Mouse (Mus musculus): ENCODE results near the gene Adam1a.

The Adam1a gene

GRCm38 (mm10) chr5:121544910-121545792 lies at the start of gene Adam1a, which contains the start of gene Gm42878:
TSS of gene Adam1a (minus strand) at chr5:121545482.
TSS of gene Gm42878 (minus strand) at chr5:121545482.
- DNase-seq, result peak; percentile 28

- DNase-seq, result no peak
Measured at GRCm38 (mm10) chr5:121594714-121595313, 49.5 kb upstream of the Adam1a start.

- DNase-seq, result peak; percentile 94
Measured at GRCm38 (mm10) chr5:121593451-121594401, 48.4 kb upstream of the Adam1a start, which contains the start of gene Aldh2. TSS of gene Aldh2 (minus strand) at chr5:121593824.

- peak; percentile 35 for DNase-seq
Measured at GRCm38 (mm10) chr5:121592816-121593407, 47.6 kb upstream of the Adam1a start.

GRCm38 (mm10) chr5:121592064-121592815 lies 47.0 kb upstream of the Adam1a start:
- no peak for DNase-seq

GRCm38 (mm10) chr5:121591417-121592063 lies 46.3 kb upstream of the Adam1a start:
- no peak for DNase-seq

- DNase-seq, result no peak
Measured at GRCm38 (mm10) chr5:121589928-121590327, 44.6 kb upstream of the Adam1a start.

- peak; percentile 67 for DNase-seq
Measured at GRCm38 (mm10) chr5:121586400-121587039, 41.2 kb upstream of the Adam1a start.

- no peak for DNase-seq
Measured at GRCm38 (mm10) chr5:121585699-121586098, 40.4 kb upstream of the Adam1a start.

- DNase-seq, result no peak
Measured at GRCm38 (mm10) chr5:121585005-121585404, 39.7 kb upstream of the Adam1a start.

- DNase-seq, result peak; percentile 100
Measured at GRCm38 (mm10) chr5:121583765-121584501, 38.7 kb upstream of the Adam1a start.

- DNase-seq, result no peak
Measured at GRCm38 (mm10) chr5:121581945-121582344, 36.7 kb upstream of the Adam1a start.

GRCm38 (mm10) chr5:121576927-121577488 lies 31.7 kb upstream of the Adam1a start:
- DNase-seq, result no peak

GRCm38 (mm10) chr5:121575867-121576266 lies 30.6 kb upstream of the Adam1a start:
- no peak for DNase-seq

GRCm38 (mm10) chr5:121574145-121574544 lies 28.9 kb upstream of the Adam1a start:
- DNase-seq, result no peak

GRCm38 (mm10) chr5:121570787-121571186 lies 25.5 kb upstream of the Adam1a start:
- DNase-seq, result no peak

GRCm38 (mm10) chr5:121569881-121570420 lies 24.7 kb upstream of the Adam1a start:
- no peak for DNase-seq

GRCm38 (mm10) chr5:121566035-121566681 lies 20.9 kb upstream of the Adam1a start:
- DNase-seq, result peak; percentile 89

- peak; percentile 91 for DNase-seq
Measured at GRCm38 (mm10) chr5:121564468-121564895, 19.2 kb upstream of the Adam1a start.
